Mouse (Mus musculus) ES-E14 (cell line): ENCODE results near the gene Dmrt3. TPM values are rescaled to one million over a fixed set of nuclear protein-coding genes. Genes with fewer than 3 reads are reported as not detected.

Source experiments
- DNase-seq: peaks from one replicate; pipeline ENCODE4 v3.0.0-alpha.2; 2013; ENCODE audit warnings: low read depth, low spot score
- H3K27ac ChIP-seq: 2 replicates; pipeline ENCODE4 v1.5.1; 2012; ENCODE audit warnings: low read depth, mild to moderate bottlenecking, low read length, moderate library complexity, mixed read lengths; ENCODE audit not compliant: poor library complexity, insufficient read depth, severe bottlenecking
- H3K36me3 ChIP-seq: 2 replicates; pipeline ENCODE4 v1.6.1; 2012; ENCODE audit warnings: mild to moderate bottlenecking, low read length, moderate library complexity, mixed read lengths; ENCODE audit not compliant: control insufficient read depth, poor library complexity, insufficient read depth, severe bottlenecking
- H3K4me1 ChIP-seq, 2 experiments: fragments of 150-350 bp in 1 of 2; sonication (generic) in 1 of 2; 2 replicates each; pipeline ENCODE4 v1.6.1; 2012; ENCODE audit warnings: low read length in 2 of 2, mild to moderate bottlenecking in 1 of 2, mixed read lengths in 1 of 2; ENCODE audit not compliant: control insufficient read depth in 2 of 2, insufficient read depth in 2 of 2, poor library complexity in 1 of 2
- H3K4me3 ChIP-seq, 2 experiments: fragments of 150-350 bp in 1 of 2; sonication (generic) in 1 of 2; 2 replicates each; pipeline ENCODE4 v1.5.1; 2012; ENCODE audit warnings: low read length in 2 of 2, low read depth in 1 of 2, mild to moderate bottlenecking in 1 of 2, mixed read lengths in 1 of 2; ENCODE audit not compliant: insufficient read depth in 1 of 2, poor library complexity in 1 of 2, severe bottlenecking in 1 of 2
- H3K9ac ChIP-seq: 2 replicates; pipeline ENCODE4 v1.6.1; 2012; ENCODE audit warnings: low read depth, mild to moderate bottlenecking, low read length, mixed read lengths; ENCODE audit not compliant: poor library complexity, insufficient read depth, severe bottlenecking
- H3K9me3 ChIP-seq: fragments of 150-350 bp; sonication (generic); 2 replicates; pipeline ENCODE4 v1.6.1; 2012; ENCODE audit warnings: low read depth, mild to moderate bottlenecking, low read length; ENCODE audit not compliant: control insufficient read depth, insufficient read depth
- CHD2 ChIP-seq: IDR thresholded peaks from 2 replicates; pipeline ENCODE4 v1.6.1; 2014; ENCODE audit warnings: mild to moderate bottlenecking, low read depth, low read length, inconsistent platforms
- HCFC1 ChIP-seq: IDR thresholded peaks from 2 replicates; pipeline ENCODE4 v1.6.1; 2012; ENCODE audit warnings: low read length, inconsistent platforms, borderline replicate concordance; ENCODE audit not compliant: insufficient read depth
- MAFK ChIP-seq: IDR thresholded peaks from 2 replicates; pipeline ENCODE4 v1.6.1; 2014; ENCODE audit warnings: mild to moderate bottlenecking, low read depth, low read length, inconsistent platforms; ENCODE audit not compliant: insufficient read depth
- ZC3H11A ChIP-seq: IDR thresholded peaks from 2 replicates; pipeline ENCODE4 v1.6.1; 2012; ENCODE audit warnings: low read depth, mild to moderate bottlenecking, inconsistent platforms, low read length, borderline replicate concordance
- ZNF384 ChIP-seq: IDR thresholded peaks from 2 replicates; pipeline ENCODE4 v1.6.1; 2012; ENCODE audit warnings: low read depth, low read length, inconsistent platforms
- in situ Hi-C, 2 experiments: fragments of 600-800 bp; cut with MboI; formaldehyde crosslinking; loops; one replicate each; pipeline ENCODE4 v1.15.1; 2025; ENCODE audit warnings: low sequenced_read_pairs in 2 of 2, inconsistent platforms in 1 of 2; ENCODE audit not compliant: unreplicated experiment in 2 of 2
- total RNA-seq: library from RNA; depleted of rRNA; stranded (reverse); fragments of 300-350 nt; gene quantifications from 2 replicates; pipeline ENCODE4 v1.2.3, GENCODE M21; 2012

Dmrt3 gene
- total RNA-seq, 1 experiment: 0.40 TPM

DNA sequence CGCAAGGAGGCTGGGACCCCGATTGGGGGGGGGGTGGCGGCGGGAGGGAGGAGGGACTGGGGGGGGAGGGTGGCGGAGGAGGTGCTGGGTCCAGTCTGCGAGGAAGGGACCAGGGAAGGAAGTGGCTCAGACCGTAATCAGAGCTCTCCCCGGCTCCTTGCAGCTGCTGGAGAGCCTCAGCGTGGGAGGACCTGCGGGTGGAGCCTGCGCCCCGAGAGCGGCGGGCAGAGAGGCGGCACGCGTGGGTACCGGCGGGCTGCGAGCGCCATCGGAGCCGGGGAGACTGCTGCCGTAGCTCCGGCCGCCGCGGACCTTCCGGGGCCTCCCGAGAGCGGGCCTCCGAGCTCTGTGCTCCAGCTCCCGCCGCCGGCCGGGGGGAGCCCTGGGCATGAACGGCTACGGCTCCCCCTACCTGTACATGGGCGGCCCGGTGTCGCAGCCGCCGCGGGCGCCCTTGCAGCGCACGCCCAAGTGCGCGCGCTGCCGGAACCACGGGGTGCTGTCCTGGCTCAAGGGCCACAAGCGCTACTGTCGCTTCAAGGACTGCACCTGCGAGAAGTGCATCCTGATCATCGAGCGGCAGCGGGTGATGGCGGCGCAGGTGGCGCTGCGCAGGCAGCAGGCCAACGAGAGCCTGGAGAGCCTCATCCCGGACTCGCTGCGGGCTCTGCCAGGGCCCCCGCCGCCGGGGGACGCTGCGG is 460 bp downstream of the Dmrt3 start:
- H3K27ac ChIP-seq: no peak overlapping the region
- DNase-seq: no peak
- in situ Hi-C loops: no loop called here
- peak overlapping the region; percentile 65 for H3K9ac ChIP-seq
- peak overlapping the region; percentile 53 to 86 for H3K4me3 ChIP-seq
- H3K36me3 ChIP-seq: no peaks in the 10 kb centered on the region
- H3K9me3 ChIP-seq: no peaks in the 10 kb centered on the region
- TF ChIP-seq ZC3H11A (no peak), HCFC1 (0 out of 2 replicates have a peak, but pooled peaks have one; percentile 49), CHD2 (no peak)
- peaks cover 0 to under 1% of the 10 kb centered on the region in 2 experiments; a peak in 2 of 4 replicates for H3K4me1 ChIP-seq

- DNase-seq: no peak
- H3K9ac ChIP-seq: peak overlapping the region; percentile 65
- peak overlapping the region; percentile 53 to 86 for H3K4me3 ChIP-seq
- no peaks in the 10 kb centered on the region for H3K9me3 ChIP-seq
- in situ Hi-C loops: no loop called here
- no peaks in the 10 kb centered on the region for H3K36me3 ChIP-seq
- no peaks in the 10 kb centered on the region; a peak in 1 of 4 replicates for H3K4me1 ChIP-seq
- H3K27ac ChIP-seq: no peak overlapping the region
- TF ChIP-seq MAFK: no peak
- no peak for TF ChIP-seq CHD2
- TF ChIP-seq ZNF384: no peak
- no peak for TF ChIP-seq ZC3H11A
- no peak for TF ChIP-seq HCFC1
Measured at GRCm38 (mm10) chr19:25611116-25611515, 1.0 kb downstream of the Dmrt3 start.

DNA sequence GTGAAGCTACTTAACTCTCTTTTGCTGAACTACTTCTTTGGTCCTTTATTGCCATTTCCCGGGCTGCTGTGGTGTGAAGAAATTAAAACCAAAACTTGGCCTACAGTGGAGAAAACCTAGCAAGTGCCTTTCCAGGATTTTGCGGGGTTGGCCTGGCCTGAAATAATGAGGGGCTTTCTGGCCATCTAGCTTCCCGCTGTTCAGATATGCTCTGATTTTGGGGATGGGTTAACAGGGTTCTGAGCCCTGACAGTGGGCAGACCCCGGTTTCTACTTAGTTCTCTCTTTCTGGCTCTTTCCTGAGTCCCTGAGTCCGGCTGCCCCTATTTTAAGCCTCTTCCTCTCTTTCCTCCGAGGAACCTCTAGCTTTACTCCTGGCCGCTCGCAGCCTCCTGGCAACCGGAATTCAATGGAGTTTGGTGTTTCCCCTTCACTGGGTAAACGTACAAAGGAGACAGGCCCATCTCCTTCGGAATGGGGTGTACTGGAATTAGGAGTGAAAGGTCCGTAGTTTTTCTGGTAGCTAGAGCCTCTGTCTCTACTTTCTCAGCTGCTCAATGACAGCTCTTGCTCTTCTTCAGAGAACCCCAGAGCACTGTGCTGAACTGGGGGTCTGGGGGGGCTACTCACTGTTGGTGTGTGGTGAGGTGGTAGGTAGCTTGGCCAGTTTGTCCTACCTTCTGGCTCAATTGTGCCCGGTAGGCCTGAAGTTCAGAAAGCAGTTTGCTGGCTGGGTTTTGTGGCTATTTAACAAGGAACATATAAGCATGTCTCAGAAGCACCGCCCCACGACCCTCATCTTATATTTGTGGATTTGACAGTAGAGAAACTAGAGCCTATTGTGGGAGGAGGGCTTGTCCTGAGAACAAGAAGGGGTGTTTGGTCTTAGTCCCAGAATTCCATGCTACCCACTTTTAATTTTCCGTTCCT is 2.0 kb downstream of the Dmrt3 start:
- Histone ChIP-seq H3K36me3 (no peaks in the 10 kb centered on the region), H3K4me3 (no peak overlapping the region), H3K27ac (no peak overlapping the region), H3K9me3 (no peaks in the 10 kb centered on the region), H3K4me1 (no peaks in the 10 kb centered on the region; a peak in 1 of 4 replicates), H3K9ac (no peak overlapping the region)
- TF ChIP-seq MAFK: no peak
- no peak for TF ChIP-seq HCFC1
- no peak for TF ChIP-seq ZNF384
- TF ChIP-seq ZC3H11A: no peak
- in situ Hi-C loops: no loop called here
- DNase-seq: no peak

DNA sequence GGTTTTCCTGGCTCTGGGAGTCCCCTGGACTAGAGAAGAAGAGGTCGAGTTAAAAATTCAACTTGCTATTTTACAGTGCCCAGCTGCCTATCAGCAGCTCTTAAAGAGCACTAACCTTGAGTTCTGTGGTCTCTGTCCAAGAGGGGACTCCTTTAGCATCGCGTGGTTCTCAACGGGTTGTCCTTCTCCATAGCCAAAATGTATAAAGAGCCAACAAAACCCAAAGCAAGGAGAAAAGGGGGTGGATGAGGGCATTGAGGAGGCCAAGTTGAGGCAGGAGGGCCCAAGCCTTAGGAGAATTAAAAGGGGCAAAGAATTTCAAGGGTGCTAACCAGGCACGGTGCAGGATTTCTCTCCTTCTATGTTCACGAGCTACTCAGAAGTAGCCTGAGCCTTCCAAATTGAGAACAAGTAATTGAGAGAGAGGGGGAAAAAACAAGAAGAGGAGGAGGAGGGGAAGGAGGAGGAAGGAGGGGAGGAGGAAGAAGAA is 2.8 kb downstream of the Dmrt3 start:
- TF ChIP-seq ZNF384 (no peak), CHD2 (no peak), ZC3H11A (no peak), HCFC1 (no peak), MAFK (no peak)

More for the DNA sequence above, 2.8 kb downstream of the Dmrt3 start:
- no peaks in the 10 kb centered on the region for H3K36me3 ChIP-seq
- H3K27ac ChIP-seq: no peak overlapping the region
- no peaks in the 10 kb centered on the region; a peak in 1 of 4 replicates for H3K4me1 ChIP-seq
- in situ Hi-C loops: no loop called here
- no peak for DNase-seq
- no peaks in the 10 kb centered on the region for H3K9me3 ChIP-seq
- no peak overlapping the region for H3K4me3 ChIP-seq
- no peak overlapping the region for H3K9ac ChIP-seq
